Mouse (Mus musculus) small intestine, adult 2 months (tissue): ENCODE measurements around the gene Stap2.

Experiments
- CTCF ChIP-seq: fragments of 200-500 bp; IDR thresholded peaks from 2 replicates; pipeline ENCODE4 v1.5.1; 2012; ENCODE audit warnings: low read depth, mild to moderate bottlenecking, control low read depth, inconsistent platforms, low read length, moderate library complexity, mixed read lengths; ENCODE audit not compliant: insufficient replicate concordance, insufficient read length; ENCODE audit errors: extremely low read depth
- POLR2A ChIP-seq: fragments of 200-500 bp; IDR thresholded peaks from 2 replicates; pipeline ENCODE4 v1.6.1; 2012; ENCODE audit warnings: low read depth, mild to moderate bottlenecking, control low read depth, inconsistent platforms, low read length, moderate library complexity

GRCm38 (mm10) chr17:56040030-56040856 is 34.9 kb upstream of the Stap2 start, which contains the start of gene Chaf1a:
- TF ChIP-seq CTCF (no peak), POLR2A (peak; percentile 39; the same call in 1 of the 2 replicates)
